Mouse (Mus musculus): ENCODE measurements around the gene Tfam.
A peak's percentile ranks its signal among the peaks of the same experiment; 100 is the strongest.

Tfam gene

GRCm38 (mm10) chr10:71238240-71238554 lies at the start of gene Tfam:
Tfam (minus strand) TSS chr10:71238280.
- DNase-seq (ENCODE audit: low spot score) = no peak

DNA sequence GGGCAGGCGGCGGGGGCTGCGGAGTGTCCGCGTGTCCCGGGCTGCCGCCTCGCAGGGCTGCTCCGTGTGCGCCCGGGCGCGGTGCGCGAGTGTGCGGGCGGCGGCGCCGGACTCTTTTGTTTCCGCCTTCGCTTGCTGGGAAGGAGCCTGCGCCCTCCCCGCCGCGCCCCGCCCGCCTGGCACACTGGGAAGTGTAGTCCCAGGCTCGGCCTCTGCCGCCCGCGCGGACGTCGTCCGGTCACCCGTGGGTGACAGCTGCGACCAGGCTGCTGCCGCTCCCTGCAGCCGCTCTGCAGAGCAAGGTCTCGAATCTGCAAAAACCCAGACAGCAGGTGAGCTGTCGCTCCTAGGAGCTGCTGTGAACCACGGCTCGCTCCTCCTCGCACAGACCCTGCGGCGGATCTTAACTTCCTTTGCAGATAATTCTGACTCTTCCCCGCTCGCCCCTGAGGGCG lies 47.1 kb upstream of the Tfam start, which contains the start of gene Ube2d1:
Ube2d1 (minus strand) TSS at position 137 of the 455 bp plus-strand sequence.
- DNase-seq (ENCODE audit: low spot score) = peak; percentile 80

- DNase-seq (ENCODE audit: low spot score) = peak; percentile 10
Observed at GRCm38 (mm10) chr10:71284511-71285125, 46.5 kb upstream of the Tfam start.

GRCm38 (mm10) chr10:71284131-71284510 lies 46.0 kb upstream of the Tfam start:
- DNase-seq (ENCODE audit: low spot score) = no peak

GRCm38 (mm10) chr10:71273008-71273739 lies 35.1 kb upstream of the Tfam start:
- no peak for DNase-seq (ENCODE audit: low spot score)

- DNase-seq (ENCODE audit: low spot score) = no peak
Observed at GRCm38 (mm10) chr10:71267973-71268372, 29.9 kb upstream of the Tfam start.

- DNase-seq (ENCODE audit: low spot score) = no peak
Observed at GRCm38 (mm10) chr10:71267511-71267910, 29.4 kb upstream of the Tfam start.

DNA sequence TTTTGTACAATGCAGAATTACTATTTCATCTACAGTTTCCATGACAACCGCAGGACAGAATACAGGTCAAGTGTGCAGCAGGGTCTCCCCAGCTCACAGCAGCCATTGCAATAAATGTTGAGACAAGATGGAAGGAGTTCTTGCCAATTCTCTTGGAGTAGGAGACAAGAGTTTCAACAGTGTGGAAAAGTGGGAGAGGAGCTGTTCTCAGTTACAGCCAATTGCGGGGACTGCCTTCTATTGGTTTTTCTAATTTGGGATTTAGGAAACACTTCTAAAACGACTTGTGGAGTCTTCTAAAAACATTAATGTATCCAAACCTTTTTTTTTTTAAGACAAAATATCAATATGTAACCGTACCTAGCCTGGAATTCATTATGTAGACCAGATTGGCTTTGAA lies 27.0 kb upstream of the Tfam start:
- no peak for DNase-seq (ENCODE audit: low spot score)

- no peak for DNase-seq (ENCODE audit: low spot score)
Observed at GRCm38 (mm10) chr10:71261637-71262036, 23.6 kb upstream of the Tfam start.

GRCm38 (mm10) chr10:71258943-71259342 lies 20.9 kb upstream of the Tfam start:
- DNase-seq (ENCODE audit: low spot score) = no peak

DNA sequence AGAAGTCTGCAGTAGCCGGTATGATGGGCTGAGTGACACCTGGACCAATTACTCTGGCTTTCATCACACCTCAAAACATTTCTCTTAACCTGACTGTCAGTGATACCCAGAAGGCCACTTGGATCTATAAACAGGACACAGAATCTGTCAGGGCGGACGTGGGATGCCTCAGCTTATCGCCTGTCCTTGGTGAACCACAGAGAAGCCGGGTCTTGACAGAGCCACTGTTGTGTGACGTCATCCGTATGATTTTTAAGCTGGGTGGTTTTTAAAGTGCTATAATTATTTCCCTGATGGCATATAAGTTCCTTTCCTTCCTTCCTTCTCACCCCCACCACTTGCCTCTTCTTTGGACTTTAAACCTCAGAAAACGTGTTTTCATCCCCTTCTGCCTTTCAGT lies 20.4 kb upstream of the Tfam start:
- DNase-seq (ENCODE audit: low spot score) = no peak

DNA sequence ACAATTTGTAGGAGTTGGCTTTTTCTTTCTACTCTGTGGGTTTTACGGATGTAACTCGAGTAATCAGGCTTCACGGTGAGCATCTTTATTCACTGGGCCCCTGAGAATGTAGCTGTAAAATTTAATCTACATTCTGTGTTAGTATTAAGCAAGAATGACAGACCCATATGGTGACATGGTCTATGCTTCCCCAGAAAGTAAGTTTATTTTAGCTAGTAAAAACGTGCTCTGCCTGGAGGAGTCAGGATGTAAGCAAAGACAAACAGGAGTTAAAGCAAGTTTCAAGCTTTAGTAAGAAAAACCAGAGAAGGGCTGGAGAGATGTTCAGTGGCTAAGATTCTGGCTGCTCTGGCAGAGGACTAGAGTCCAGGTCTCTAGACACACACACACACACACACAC lies 15.1 kb upstream of the Tfam start:
- DNase-seq (ENCODE audit: low spot score) = no peak

- no peak for DNase-seq (ENCODE audit: low spot score)
Observed at GRCm38 (mm10) chr10:71252421-71252820, 14.3 kb upstream of the Tfam start.

DNA sequence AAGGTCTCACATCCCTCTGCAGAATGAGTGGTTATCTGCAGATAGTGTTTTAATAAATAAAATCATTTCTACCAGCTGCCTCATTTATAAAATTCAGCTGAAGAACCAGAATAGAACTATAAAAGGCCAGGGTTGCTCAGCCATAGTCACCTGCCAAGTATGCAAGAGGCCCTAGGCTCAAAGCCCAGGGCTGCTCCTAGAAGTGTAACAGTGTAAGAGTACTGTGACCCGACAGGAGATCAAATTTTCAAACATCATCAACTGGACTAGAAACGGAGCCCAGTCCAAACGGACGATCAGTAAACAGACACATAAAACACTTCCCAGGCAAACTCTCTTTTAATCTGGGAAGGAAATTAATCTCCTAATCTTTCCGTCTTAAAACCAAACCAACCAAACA lies 13.8 kb upstream of the Tfam start:
- DNase-seq (ENCODE audit: low spot score) = no peak

DNA sequence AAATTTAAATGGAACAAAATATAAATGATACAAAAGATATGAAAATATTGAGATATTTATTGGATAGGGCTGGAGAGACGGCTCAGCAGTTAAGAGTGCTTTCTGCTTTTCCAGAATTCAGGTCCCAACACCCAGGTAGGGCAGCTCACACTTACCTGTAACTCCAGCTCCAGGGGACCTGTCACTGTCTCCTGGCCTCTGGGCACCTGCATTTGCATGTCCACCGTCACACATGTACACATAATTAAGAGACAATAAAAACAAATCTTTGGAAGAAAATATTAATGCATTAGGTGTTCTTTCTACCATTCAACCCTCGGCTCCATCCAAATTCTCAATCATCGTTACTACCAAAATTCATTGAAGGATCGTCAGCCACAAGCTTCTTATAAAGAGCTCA lies 13.2 kb upstream of the Tfam start:
- DNase-seq (ENCODE audit: low spot score) = no peak

DNA sequence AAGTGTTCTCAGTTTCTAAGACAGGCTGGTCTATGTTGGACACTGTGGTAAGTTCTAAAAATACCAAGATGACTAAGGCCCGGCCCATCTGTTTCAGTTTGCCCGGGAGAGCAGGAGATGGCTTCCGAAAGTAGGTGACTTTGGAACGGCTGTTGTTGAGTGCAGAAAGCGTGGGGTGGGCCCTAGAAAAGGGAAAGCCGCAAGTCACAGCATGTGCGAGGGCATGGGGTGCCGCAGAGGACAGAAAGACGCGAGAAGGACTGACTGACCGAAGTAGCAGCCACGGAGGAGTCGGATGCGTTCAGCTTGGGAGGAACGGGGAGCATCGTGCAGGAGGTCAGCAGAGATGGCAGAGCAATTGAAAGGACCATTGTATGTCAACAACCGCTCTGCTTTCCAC lies 12.4 kb upstream of the Tfam start:
- no peak for DNase-seq (ENCODE audit: low spot score)

GRCm38 (mm10) chr10:71249086-71249880 lies 11.2 kb upstream of the Tfam start:
- no peak for DNase-seq (ENCODE audit: low spot score)

DNA sequence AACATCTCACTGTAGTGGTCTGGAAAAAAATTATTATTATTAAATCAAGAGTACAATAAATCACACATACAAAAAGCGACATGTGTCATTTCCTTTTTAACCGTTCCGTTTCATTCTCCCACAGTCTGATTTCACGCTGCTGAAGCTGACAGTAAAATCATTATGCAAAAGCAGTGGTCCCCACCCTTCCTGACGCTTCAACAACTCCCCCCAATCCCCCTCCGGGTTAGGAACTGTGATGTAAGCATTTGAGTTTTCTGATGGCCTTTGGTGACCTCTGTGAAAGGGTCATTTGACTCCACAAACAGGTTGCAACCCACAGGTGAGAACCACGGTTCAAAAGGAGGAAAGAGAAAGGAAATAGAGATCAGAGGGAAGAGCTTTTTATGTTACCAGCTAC lies 8.9 kb upstream of the Tfam start:
- no peak for DNase-seq (ENCODE audit: low spot score)

GRCm38 (mm10) chr10:71239479-71240120 lies 1.5 kb upstream of the Tfam start:
- no peak for DNase-seq (ENCODE audit: low spot score)

DNA sequence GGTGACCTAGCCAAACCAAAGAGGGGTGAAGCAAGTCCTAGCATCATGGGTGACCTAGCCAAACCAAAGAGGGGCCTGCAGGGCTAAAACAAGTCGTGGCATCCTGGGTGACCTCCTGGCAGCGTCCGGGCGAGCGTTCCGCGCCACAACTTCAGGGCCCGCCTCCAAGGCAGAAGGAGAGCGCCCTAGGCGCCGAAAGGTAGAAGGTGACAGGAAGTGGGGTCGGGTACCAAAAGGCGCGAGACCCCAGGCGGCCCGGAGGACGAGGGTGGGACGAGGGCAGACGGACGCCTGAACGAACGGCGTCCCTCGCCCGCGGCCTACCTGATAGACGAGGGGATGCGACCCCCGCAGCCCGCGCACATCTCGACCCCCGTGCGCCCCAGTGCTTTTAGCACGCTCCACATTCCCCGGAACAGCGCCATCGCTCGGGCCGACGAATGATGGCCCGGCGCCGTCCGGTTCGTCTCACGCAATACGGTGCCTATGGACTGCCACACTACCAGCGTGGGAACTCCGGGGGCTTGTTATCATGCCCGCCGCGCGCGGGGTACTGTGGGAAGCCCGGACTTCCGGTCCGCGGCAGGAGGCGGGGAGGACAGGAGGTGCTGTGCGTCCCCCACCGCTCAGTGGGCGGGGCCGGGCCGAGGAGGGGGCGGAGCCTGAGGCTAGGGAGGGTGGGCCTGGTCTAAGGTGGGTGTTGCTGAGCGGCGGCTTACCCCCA lies 402 bp downstream of the Tfam start:
- DNase-seq (ENCODE audit: low spot score) = peak; percentile 98

DNA sequence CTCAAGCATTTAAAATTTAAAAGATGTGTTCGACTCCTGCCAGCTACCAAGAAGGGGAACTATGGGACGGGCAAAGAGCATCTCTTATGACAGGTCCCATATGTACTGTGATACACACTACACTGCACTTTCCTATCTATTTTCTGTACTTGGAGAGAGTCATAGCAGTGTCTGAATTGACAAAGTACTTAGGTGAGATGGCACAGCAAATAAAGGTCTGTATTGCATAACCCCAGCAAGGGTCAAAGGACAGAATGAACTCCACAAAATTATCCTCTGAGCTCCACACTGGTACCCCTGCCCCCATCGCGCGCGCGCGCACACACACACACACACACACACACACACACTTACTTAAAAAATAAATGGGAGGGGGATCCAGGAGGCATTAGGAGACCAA lies 4.0 kb downstream of the Tfam start:
- no peak for DNase-seq (ENCODE audit: low spot score)

- DNase-seq (ENCODE audit: low spot score) = peak; percentile 90
Observed at GRCm38 (mm10) chr10:71225894-71226293, 12.2 kb downstream of the Tfam start.
